Mouse (Mus musculus) gastrocnemius, adult 8-10 months (tissue): ENCODE results near the gene Cyth1. TPM values are rescaled to one million over a fixed set of nuclear protein-coding genes. Genes with fewer than 3 reads are reported as not detected.

Experiments
- DNase-seq, 2 experiments: peaks; one replicate each; pipeline ENCODE4 v3.0.0; 2022; ENCODE audit warnings: low spot score in 2 of 2
- total RNA-seq, 4 experiments: library from RNA; stranded (reverse); gene quantifications; 2 replicates each; pipeline ENCODE4 v1.2.4; 2022

The Cyth1 gene
- total RNA-seq, 4 experiments from 2014 or later = 26.6 to 38.4 (median 30.2) TPM

- no peak for DNase-seq
Observed at GRCm38 (mm10) chr11:118225056-118225836, 23.1 kb downstream of the Cyth1 start.

GRCm38 (mm10) chr11:118223416-118224067 is 24.9 kb downstream of the Cyth1 start:
- DNase-seq = no peak

- no peak for DNase-seq
Observed at GRCm38 (mm10) chr11:118222917-118223316, 25.5 kb downstream of the Cyth1 start.

- no peak for DNase-seq
Observed at GRCm38 (mm10) chr11:118222351-118222885, 26.0 kb downstream of the Cyth1 start.

GRCm38 (mm10) chr11:118220561-118221262 is 27.7 kb downstream of the Cyth1 start:
- DNase-seq = no peak

- no peak for DNase-seq
Observed at GRCm38 (mm10) chr11:118219066-118219465, 29.3 kb downstream of the Cyth1 start.

GRCm38 (mm10) chr11:118216468-118216867 is 31.9 kb downstream of the Cyth1 start:
- DNase-seq = no peak

- no peak for DNase-seq
Observed at GRCm38 (mm10) chr11:118215928-118216458, 32.4 kb downstream of the Cyth1 start.

GRCm38 (mm10) chr11:118212636-118213112 is 35.7 kb downstream of the Cyth1 start:
- no peak for DNase-seq

GRCm38 (mm10) chr11:118211749-118212635 is 36.4 kb downstream of the Cyth1 start:
- peak; percentile 26 to 39 for DNase-seq

- no peak for DNase-seq
Observed at GRCm38 (mm10) chr11:118210962-118211361, 37.4 kb downstream of the Cyth1 start.

- DNase-seq = no peak
Observed at GRCm38 (mm10) chr11:118210116-118210515, 38.3 kb downstream of the Cyth1 start.

GRCm38 (mm10) chr11:118209376-118209775 is 39.0 kb downstream of the Cyth1 start:
- DNase-seq = no peak

- DNase-seq = no peak
Observed at GRCm38 (mm10) chr11:118208672-118209272, 39.6 kb downstream of the Cyth1 start.

GRCm38 (mm10) chr11:118207424-118208033 is 40.9 kb downstream of the Cyth1 start:
- DNase-seq = no peak

- no peak for DNase-seq
Observed at GRCm38 (mm10) chr11:118206267-118206666, 42.1 kb downstream of the Cyth1 start.

- no peak for DNase-seq
Observed at GRCm38 (mm10) chr11:118203469-118203868, 44.9 kb downstream of the Cyth1 start.

GRCm38 (mm10) chr11:118202410-118203233 is 45.8 kb downstream of the Cyth1 start:
- peak; percentile 21 to 46 for DNase-seq
